Mouse (Mus musculus): ENCODE data around the gene Gadd45g. TPM values are rescaled to one million over a fixed set of nuclear protein-coding genes. Genes with fewer than 3 reads are reported as not detected.

Gene Gadd45g
- 43.0 and 54.0 TPM in 2 replicates for polyA plus RNA-seq (2012; rRNA removed)

- peak; percentile 92 to 96 for DNase-seq (ENCODE audit: extremely low spot score in 1 of 2, low spot score in 1 of 2)
These were observed at the start of gene Gadd45g for GRCm38 (mm10) chr13:51846301-51846867. Gene Gadd45g, plus strand, starts transcription at chr13:51846678.

- DNase-seq (ENCODE audit: extremely low spot score in 1 of 2, low spot score in 1 of 2): no peak
These were observed 48.4 kb upstream of the Gadd45g start for GRCm38 (mm10) chr13:51797899-51798746.

- DNase-seq (ENCODE audit: extremely low spot score in 1 of 2, low spot score in 1 of 2): no peak
These were observed 46.5 kb upstream of the Gadd45g start for GRCm38 (mm10) chr13:51799735-51800522.

- DNase-seq (ENCODE audit: extremely low spot score in 1 of 2, low spot score in 1 of 2): no peak
These were observed 45.6 kb upstream of the Gadd45g start for GRCm38 (mm10) chr13:51800921-51801320.

- DNase-seq (ENCODE audit: extremely low spot score in 1 of 2, low spot score in 1 of 2): peak in 1 of 2 experiments; percentile 61
These were observed 40.8 kb upstream of the Gadd45g start for GRCm38 (mm10) chr13:51805634-51806033.

GRCm38 (mm10) chr13:51806220-51806619, 40.3 kb upstream of the Gadd45g start:
- DNase-seq (ENCODE audit: extremely low spot score in 1 of 2, low spot score in 1 of 2): no peak

GRCm38 (mm10) chr13:51808141-51808540, 38.3 kb upstream of the Gadd45g start:
- DNase-seq (ENCODE audit: extremely low spot score in 1 of 2, low spot score in 1 of 2): peak in 1 of 2 experiments; percentile 58

- no peak for DNase-seq (ENCODE audit: extremely low spot score in 1 of 2, low spot score in 1 of 2)
These were observed 32.6 kb upstream of the Gadd45g start for GRCm38 (mm10) chr13:51813621-51814615.

GRCm38 (mm10) chr13:51814646-51815045, 31.8 kb upstream of the Gadd45g start:
- DNase-seq (ENCODE audit: extremely low spot score in 1 of 2, low spot score in 1 of 2): no peak

GRCm38 (mm10) chr13:51815865-51816504, 30.5 kb upstream of the Gadd45g start:
- DNase-seq (ENCODE audit: extremely low spot score in 1 of 2, low spot score in 1 of 2): no peak

- DNase-seq (ENCODE audit: extremely low spot score in 1 of 2, low spot score in 1 of 2): peak in 1 of 2 experiments; percentile 40
These were observed 29.9 kb upstream of the Gadd45g start for GRCm38 (mm10) chr13:51816559-51817041.

- no peak for DNase-seq (ENCODE audit: extremely low spot score in 1 of 2, low spot score in 1 of 2)
These were observed 28.1 kb upstream of the Gadd45g start for GRCm38 (mm10) chr13:51818170-51818943.

GRCm38 (mm10) chr13:51818944-51819326, 27.5 kb upstream of the Gadd45g start:
- no peak for DNase-seq (ENCODE audit: extremely low spot score in 1 of 2, low spot score in 1 of 2)

GRCm38 (mm10) chr13:51819351-51819750, 27.1 kb upstream of the Gadd45g start:
- DNase-seq (ENCODE audit: extremely low spot score in 1 of 2, low spot score in 1 of 2): no peak

- DNase-seq (ENCODE audit: extremely low spot score in 1 of 2, low spot score in 1 of 2): no peak
These were observed 24.5 kb upstream of the Gadd45g start for GRCm38 (mm10) chr13:51821988-51822387.

GRCm38 (mm10) chr13:51823822-51824495, 22.5 kb upstream of the Gadd45g start:
- DNase-seq (ENCODE audit: extremely low spot score in 1 of 2, low spot score in 1 of 2): no peak

GRCm38 (mm10) chr13:51830744-51831450, 15.6 kb upstream of the Gadd45g start:
- DNase-seq (ENCODE audit: extremely low spot score in 1 of 2, low spot score in 1 of 2): peak in 1 of 2 experiments; percentile 77

All from frontal cortex, adult 2 months (tissue).